Mouse (Mus musculus) megakaryocyte-erythroid progenitor cell, adult 5-6 weeks (primary cell): Measurements from ENCODE around the gene Gm11733. TPM values are rescaled to one million over a fixed set of nuclear protein-coding genes. Genes with fewer than 3 reads are reported as not detected.

Experiments
- ATAC-seq: replicated peaks from 2 replicates; pipeline ENCODE4 v1.8.0; 2016; ENCODE audit warnings: mild to moderate bottlenecking, inconsistent platforms; ENCODE audit not compliant: severe bottlenecking, poor library complexity, low FRiP score, low TSS enrichment
- total RNA-seq, 2 experiments: library from RNA; stranded (forward) in 1 of 2; stranded (reverse) in 1 of 2; fragments of 200-1000, 215-1000 nt in 1 of 2; fragments of >200 nt in 1 of 2; fragmentation: Nextera tagmentation in 1 of 2; gene quantifications; 2 replicates each; pipeline ENCODE4 v1.2.3; 2014 to 2017

Gene Gm11733
- total RNA-seq, 2 experiments from 2014 or later = not detected

DNA sequence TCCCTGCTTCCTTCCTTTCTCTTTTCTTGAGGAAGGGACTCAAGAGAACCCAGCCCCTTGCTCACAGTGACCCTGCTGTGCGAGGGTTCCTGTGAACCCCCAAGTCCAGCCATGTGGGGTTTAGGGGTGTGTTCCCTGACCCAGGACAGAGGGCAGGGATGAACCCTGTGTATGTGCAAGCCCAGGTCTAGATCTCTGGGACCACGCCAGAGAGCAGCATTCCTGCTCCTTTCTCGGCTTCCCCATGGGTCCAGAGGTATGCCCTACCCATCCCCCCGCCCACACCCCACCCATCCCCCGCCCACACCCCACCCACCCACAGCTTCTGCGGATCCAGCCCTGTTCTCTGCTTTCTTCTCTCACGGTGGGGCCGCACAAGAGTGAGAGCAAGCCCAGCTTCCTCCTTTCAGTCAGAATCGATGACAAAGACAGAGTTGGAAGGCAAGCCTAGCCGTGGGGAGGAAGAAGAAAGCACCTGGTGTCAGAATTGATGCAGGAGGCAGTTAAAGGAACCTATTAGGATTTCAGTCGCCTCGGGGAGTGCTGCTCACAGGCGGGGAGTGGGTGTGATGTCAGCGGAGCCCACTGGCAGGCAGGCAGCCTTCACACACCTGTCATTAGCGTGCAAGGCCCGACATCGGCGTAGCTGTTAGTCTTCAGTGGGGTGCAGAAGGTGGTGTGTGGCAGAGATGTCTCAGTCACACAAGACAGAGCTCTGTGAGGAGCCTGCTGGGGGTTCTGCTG, 41.6 kb downstream of the Gm11733 start:
- ATAC-seq = no peak

DNA sequence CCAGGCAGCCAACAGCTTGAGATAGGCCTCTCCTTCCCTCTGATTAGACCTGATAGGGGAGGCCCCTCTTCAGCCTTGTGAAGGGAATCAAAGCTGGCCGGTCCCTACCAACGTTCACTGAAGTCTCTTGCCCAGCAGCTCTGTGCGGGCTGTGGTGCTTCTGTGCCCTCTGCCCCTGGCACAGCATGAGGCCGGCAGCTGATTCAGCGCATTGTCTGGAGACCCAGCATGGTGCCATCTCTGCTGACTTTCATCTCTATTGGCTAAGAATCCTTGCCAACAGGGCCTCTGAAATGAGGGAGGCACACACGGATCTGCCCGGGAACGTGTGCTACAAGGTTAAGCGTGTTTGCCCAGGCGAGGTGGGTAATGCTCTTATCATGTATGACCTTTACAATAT, 48.2 kb downstream of the Gm11733 start:
- no peak for ATAC-seq

DNA sequence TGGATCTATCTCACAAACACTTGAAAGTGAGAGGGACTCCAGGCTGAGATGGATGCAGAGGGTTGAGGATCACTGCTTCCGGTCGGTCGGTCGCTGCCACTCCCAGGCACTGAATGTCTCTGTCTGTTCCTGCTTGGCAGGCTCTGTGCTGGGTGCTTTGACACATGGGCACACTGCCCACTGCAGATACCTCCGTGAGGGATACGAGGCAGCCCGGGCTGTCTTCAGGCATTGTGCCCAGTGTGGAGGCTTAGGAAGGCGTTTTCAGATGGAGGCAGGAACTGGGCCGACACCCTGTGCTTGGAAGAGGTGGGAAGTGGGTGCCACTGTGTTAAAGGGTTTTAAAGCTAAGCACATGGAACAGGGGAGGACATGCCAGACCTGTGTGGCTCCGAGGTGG, 50.7 kb downstream of the Gm11733 start:
- no peak for ATAC-seq

DNA sequence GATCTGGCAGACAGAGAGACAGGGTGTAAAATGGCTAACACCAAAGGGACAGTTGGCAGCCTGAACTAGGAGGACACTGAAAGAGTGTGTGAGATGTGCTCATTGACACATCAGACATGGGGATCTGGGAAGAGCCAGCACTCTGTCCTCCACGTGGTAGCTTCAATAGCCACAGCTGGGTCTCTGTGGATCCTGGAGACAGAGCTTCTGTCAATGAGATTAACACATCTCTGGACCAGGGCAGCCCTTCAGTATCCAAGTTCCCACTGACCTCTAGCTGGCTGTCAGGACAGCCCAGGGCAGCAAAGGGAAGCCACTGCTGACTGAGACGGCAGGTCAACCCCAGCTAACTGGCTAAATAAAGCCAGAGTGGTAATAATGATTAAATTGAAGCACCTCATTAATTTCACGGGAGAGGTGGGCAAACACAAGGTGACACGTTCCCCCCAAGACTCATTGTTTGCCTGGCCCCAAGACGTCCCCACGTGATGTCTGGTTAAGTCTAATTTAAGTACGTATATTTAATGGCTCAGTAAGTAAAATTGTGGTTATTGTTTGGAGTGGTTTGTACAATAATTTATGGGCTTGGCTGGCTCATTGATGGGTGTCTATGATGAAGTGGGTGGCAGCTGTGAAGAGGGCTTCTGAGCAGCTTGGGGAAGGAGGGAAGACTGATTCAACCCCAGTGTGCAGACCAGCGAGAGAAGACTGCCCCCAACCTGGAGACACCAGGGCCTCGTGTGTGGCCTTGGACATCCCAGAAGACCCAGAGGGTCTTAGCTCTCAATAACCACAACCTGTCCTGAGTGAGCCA, 51.5 kb downstream of the Gm11733 start:
- no peak for ATAC-seq

DNA sequence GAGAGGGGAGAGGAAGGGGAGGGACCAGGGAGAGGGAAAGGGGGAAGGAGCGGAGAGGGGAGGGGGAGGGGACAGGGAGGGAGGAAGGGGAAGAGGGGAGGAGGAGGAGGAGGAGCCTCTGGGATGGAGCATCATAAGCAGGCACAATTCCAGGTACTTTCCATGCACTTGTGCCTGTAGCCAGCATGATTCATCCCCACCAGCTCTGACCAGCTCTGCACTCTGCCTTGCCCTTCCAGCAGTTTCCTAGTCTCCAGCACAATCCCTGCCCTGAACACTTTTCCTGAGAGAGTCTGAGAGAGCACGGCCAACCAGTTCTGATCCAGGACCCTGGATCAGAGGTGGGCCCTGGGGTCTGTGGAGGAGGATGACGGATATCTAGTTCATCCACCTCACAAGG, 52.4 kb downstream of the Gm11733 start:
- no peak for ATAC-seq

Other genes starting within 250 kb of the Gm11733 start
- 27.1 and 32.2 TPM in 2 replicates for gene Tnrc6c, start 169.9 kb downstream of the Gm11733 start, total RNA-seq (2014; fragmentation: Nextera tagmentation)
- 15.8 and 18.0 TPM in 2 replicates for gene Tnrc6c, start 169.9 kb downstream of the Gm11733 start, total RNA-seq (2017)